Mouse (Mus musculus): ENCODE results near the gene Zfp280b.
"Not testable (repeated sequence)": the region's sequence is repeated elsewhere in the genome, so short reads cannot be mapped to it uniquely, and the experiment has no call there.

Gene Zfp280b

DNA sequence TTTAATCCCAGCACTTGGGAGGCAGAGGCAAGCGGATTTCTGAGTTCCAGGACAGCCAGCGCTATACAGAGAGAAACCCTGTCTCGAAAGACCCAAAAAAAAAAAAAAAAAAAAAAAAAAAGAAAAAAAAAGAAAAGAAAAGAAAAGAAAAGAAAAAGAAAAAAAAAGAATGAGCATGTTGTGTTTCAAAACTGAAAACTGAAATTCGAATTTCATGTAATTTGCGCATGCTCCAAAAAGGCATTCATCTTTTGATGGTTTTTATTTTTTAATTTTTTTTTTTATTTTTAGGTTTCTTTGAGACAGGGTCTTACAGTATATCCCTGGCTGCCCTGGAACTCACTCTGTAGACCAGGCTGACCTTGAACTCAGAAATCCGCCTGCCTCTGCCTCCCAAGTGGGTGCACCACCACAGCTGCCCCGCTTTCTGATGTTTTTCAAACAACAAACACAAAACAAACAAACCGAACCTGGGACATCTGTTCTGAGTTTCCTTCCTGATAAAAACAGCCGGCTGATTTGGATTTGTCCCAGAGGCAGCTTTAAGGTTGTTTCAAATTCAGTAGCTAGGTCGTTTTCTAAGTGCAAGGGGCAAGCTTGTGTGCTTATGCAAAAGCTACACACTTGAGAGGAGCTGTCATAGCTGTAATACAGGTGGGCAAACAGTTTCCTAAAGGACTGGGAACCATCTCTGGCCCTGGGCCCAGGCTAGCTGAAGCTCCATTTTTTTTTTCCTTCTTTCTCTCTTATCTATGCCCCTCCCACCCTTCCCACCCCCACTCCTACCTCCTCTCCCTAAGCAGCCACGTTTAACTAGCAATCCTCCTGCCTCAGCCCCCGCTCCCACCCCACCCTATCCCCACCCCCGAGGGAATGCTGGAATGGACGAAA, 694 bp upstream of the Zfp280b start:
- no peak for DNase-seq (ENCODE audit: low spot score)

- DNase-seq (ENCODE audit: low spot score) = no peak
These were observed 637 bp downstream of the Zfp280b start for GRCm38 (mm10) chr10:76033119-76033455.

DNA sequence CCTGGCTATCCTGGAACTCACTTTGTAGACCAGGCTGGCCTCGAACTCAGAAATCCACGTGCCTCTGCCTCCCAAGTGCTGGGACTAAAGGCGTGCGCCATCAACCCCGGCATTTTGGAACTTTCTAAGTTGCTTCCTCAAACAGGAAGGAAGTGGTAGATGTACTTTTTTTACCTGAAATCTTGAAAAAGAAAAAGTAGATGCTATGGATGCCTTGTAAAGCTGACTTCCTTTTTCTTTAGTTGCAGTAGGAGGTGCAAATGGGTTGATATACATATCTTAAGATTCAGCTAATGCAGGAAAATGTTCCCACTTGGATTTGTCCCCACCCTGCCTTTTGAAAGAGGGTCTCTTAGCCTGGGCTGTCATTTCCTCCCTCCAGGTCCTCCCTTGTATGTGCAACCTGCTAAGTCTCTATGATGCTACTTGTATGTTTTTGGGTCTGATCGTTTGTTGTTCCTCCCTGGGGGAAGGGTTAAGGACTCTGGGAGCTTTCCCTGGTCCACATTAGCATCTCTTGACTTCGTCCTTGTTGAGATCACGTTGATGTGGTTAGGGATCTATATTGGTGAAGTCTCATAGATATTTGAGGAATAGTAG, 1.7 kb downstream of the Zfp280b start:
- DNase-seq (ENCODE audit: low spot score) = no peak

GRCm38 (mm10) chr10:76035277-76035676, 2.8 kb downstream of the Zfp280b start:
- DNase-seq (ENCODE audit: low spot score) = no peak

DNA sequence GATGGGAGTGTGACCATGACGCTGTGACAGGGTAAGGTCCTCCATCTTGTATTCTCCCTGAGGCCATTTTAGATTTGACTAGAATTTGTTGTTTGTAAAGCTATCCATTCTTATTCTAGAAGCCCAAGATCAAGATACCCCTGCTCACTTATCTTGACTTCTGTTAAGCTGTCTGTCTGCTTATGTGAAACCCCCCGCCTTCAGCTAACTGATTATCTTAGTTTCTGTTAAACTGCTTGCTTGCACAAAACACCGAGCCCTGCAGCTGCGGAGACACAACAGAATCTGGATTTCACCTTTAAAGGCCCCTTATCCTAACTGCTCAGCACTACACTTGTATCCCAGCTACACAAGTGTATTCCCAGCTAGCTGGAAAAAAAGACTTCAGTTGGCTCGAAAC, 4.5 kb downstream of the Zfp280b start:
- no peak for DNase-seq (ENCODE audit: low spot score)

GRCm38 (mm10) chr10:76045343-76045742, 12.9 kb downstream of the Zfp280b start:
- DNase-seq (ENCODE audit: low spot score) = no peak

DNA sequence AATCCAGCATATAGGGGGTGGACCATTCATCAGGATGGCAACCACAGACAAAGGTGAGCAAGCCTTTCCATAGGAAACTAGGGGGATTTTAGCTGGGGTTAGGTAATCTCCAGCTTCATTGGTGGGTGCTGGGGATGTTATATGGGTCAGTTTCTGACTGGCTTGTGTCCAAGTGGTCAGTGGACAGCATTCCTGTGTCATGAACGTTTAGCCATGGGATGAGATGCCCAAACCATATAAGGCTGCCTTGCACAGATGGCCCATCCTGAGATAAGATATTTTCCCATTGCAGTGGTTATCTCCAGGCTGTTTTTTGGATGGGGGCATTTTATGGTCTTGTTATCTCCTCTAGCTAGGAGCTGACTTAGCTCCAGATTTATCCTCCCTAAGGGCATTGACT, 14.3 kb downstream of the Zfp280b start:
- DNase-seq (ENCODE audit: low spot score) = no peak

DNA sequence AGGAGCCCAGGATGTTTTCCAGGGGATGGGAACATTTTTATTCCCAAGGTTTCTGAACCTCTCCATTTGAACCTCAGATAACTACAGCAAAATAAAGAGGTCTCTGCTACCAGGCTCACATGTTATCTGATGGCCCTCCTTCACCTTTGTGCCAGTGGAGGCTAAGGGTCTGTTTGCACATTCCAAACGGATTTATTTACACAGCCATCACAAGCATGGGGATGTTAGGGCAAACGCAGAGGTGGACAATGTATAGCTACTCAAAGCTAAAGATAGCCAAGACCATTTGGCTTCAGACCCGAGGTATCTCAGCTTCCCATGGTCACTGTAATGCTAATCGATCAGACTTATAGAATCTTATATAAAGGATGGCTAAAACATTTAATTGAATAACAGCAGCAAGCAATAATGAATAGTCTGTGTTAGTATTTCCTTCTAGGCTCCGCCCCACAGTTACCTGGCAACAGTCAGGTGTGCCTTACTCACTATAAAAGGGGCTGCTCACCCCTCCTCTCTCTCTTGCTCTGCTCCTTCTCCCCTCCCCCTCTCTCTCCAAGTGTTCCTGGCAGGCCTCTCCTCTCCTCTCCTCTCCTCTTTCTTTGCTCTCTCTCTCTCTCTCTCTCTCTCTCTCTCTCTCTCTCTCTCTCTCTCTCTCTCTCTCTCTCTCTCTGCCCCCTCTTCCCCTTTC, 14.9 kb downstream of the Zfp280b start:
- DNase-seq (ENCODE audit: low spot score) = no peak

GRCm38 (mm10) chr10:76048967-76049366, 16.5 kb downstream of the Zfp280b start:
- no peak for DNase-seq (ENCODE audit: low spot score)

GRCm38 (mm10) chr10:76051860-76052259, 19.4 kb downstream of the Zfp280b start:
- no peak for DNase-seq (ENCODE audit: low spot score)

DNA sequence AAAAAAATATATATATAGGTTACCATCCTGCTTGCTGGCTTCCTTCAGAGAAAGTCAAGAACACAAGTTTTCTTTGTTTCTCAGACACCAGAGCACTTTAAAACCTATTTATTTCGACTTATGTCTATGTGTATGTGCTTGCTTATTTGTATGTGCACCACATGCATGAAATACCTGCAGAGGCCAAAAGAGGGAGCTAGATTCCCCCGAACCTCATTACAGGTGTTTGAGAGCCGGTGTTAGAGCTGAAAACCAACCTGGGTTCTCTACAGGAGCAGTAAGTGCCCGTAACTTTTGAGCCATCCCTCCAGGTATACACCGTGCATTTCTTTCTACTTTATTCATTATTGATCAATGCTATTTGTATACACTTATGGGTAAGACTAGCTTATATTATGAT, 30.0 kb downstream of the Zfp280b start:
- DNase-seq (ENCODE audit: low spot score) = no peak

DNA sequence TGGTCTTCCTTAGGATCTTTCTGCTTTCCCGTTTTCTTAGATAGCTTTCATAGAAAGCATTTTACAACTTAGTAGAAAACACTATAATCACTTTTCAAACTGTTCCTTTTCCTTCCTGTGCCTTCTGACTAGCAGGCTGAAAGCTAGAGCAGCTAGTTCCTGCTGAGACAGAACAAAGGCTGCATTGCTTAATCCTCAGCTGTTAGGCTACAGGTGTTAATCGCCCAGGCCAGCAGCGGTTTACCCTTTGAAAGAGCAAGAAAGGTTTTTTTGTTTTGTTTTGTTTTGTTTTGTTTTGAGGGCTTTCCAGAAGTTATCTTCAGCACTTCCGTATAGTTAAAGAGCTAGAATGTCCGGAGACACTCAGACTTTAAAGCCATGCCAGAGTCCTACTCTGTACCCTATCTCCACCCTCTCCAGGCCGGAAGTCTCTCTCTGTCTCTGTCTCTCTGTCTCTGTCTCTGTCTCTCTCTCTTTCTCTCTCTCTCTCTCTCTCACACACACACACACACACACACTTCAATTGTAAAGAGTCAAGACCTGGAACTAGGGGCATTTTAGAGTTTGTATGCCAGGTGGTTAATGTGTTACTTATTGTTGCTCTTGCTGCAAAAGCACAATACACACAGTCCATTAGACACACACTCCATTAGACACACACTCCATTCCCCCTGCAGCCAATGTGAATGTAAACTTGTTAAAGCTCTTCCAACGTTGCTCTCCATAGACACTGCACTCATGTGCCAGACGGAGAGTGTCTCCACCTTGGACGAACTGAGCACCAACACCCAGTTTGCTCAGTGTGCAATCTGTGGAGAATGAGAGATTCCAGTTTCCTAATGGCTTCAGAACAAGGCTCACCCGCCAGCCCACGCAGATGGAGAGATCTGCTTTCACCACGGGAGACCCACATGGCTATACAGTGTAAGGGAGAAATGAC, 35.5 kb downstream of the Zfp280b start:
- DNase-seq (ENCODE audit: low spot score) = no peak

GRCm38 (mm10) chr10:76072080-76072479, 39.6 kb downstream of the Zfp280b start:
- not testable (repeated sequence) for DNase-seq (ENCODE audit: low spot score)

GRCm38 (mm10) chr10:76077008-76077407, 44.6 kb downstream of the Zfp280b start:
- not testable (repeated sequence) for DNase-seq (ENCODE audit: low spot score)
